Mouse (Mus musculus) spleen, adult 2 months (tissue): ENCODE results near the gene Abi1.

Source experiments
- CTCF ChIP-seq: fragments of 200-500 bp; IDR thresholded peaks from 2 replicates; pipeline ENCODE4 v1.5.1; 2011; ENCODE audit warnings: mild to moderate bottlenecking, inconsistent platforms; ENCODE audit not compliant: insufficient read depth, insufficient read length, insufficient replicate concordance; ENCODE audit errors: extremely low read depth
- POLR2A ChIP-seq: fragments of 200-500 bp; IDR thresholded peaks from 2 replicates; pipeline ENCODE4 v1.6.1; 2011; ENCODE audit warnings: low read depth, low read length, inconsistent platforms

GRCm38 (mm10) chr2:23023023-23023422 lies 17.0 kb downstream of the Abi1 start:
- TF ChIP-seq POLR2A (no peak), CTCF (no peak)
